21 mouse cellular contexts compared by ENCODE assay signal in the genomic region with DNA sequence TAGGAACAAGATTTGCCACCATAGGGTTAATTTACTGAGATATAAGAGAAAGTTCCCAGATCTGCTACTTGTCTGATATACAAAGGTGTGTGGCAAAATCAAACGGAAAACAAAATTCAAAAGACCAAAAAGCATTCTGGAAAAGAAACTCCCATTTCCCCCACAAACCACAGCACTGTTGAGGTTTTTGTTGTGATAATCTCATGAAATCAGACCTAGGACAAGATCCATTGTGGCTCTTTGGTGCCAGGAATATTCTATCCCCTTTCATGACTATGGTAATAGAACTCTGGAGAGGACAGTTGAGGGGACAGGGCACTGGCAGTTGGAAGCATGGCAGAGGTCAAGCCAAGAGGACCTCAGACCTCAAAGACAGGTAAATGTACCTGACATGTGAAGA. TPM values are rescaled to one million over a fixed set of nuclear protein-coding genes. Genes with fewer than 3 reads are reported as not detected.
"Had no signal": no experiment of that assay in that cellular context is flagged by ENCODE, and none has a peak within 500 bp of the region (broad histone marks: within the 10 kb centered on the region; RNA-seq: fewer than 3 reads in every experiment).

A gene (plus strand): TSS at position 301 of the 400 bp plus-strand sequence.

- H3K4me1 ChIP-seq: neural tube, embryonic 12.5 days; neural tube, embryonic 13.5 days; neural tube, embryonic 15.5 days; stomach, embryonic 15.5 days had no signal

- H3K4me3 ChIP-seq: neural tube, embryonic 12.5 days; neural tube, embryonic 13.5 days; neural tube, embryonic 15.5 days; stomach, embryonic 15.5 days had no signal

- H3K27ac ChIP-seq: neural tube, embryonic 12.5 days; neural tube, embryonic 13.5 days; neural tube, embryonic 15.5 days; stomach, embryonic 15.5 days; stomach, postnatal 0 days had no signal

- DNase-seq: retina, postnatal 1 day; right cerebral cortex, adult 18-20 months; right cerebral cortex, postnatal 14 days; right cerebral cortex, postnatal 25 days; right cerebral cortex, postnatal 4 days; spleen, adult 18-20 months; thymus, adult 18-20 months; thymus, adult 2 months; thymus, postnatal 14 days; thymus, postnatal 25 days; thymus, postnatal 36 days; thymus, postnatal 4 days had no signal

- H3K36me3 ChIP-seq: neural tube, embryonic 12.5 days; neural tube, embryonic 13.5 days; neural tube, embryonic 15.5 days; stomach, embryonic 15.5 days had no signal

- H3K27me3 ChIP-seq: neural tube, embryonic 12.5 days; neural tube, embryonic 13.5 days; neural tube, embryonic 15.5 days; stomach, embryonic 15.5 days had no signal

RNA-seq across cellular contexts. Expression of the gene that starts here (rescaled TPM):
- polyA plus RNA-seq: small intestine, adult 2 months; spleen, adult 2 months; thymus, adult 2 months; thymus, postnatal 0 days; urinary bladder, adult 2 months had no signal
